Mouse (Mus musculus) gastrocnemius, adult 18-20 months (tissue): ENCODE results near the gene Arid3a. TPM values are rescaled to one million over a fixed set of nuclear protein-coding genes. Genes with fewer than 3 reads are reported as not detected.

ENCODE experiments used
- DNase-seq: peaks from one replicate; pipeline ENCODE4 v3.0.0; 2021; ENCODE audit warnings: low spot score
- total RNA-seq, 2 experiments: library from RNA; stranded (reverse); gene quantifications; 2 replicates each; pipeline ENCODE4 v1.2.3; 2021

Arid3a gene
- total RNA-seq, 2 experiments from 2014 or later, result 1.5 to 1.7 TPM

DNA sequence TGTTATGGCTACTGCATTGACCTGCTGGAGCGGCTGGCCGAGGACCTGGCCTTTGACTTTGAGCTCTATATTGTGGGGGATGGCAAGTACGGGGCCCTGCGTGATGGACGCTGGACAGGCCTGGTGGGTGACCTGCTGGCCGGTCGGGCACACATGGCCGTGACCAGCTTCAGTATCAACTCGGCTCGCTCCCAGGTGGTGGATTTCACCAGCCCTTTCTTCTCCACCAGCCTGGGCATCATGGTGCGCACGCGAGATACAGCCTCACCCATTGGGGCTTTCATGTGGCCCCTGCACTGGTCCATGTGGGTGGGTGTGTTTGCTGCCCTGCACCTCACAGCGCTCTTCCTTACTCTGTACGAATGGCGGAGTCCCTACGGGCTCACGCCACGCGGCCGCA is 47.2 kb downstream of the Arid3a start:
- DNase-seq, result no peak

DNA sequence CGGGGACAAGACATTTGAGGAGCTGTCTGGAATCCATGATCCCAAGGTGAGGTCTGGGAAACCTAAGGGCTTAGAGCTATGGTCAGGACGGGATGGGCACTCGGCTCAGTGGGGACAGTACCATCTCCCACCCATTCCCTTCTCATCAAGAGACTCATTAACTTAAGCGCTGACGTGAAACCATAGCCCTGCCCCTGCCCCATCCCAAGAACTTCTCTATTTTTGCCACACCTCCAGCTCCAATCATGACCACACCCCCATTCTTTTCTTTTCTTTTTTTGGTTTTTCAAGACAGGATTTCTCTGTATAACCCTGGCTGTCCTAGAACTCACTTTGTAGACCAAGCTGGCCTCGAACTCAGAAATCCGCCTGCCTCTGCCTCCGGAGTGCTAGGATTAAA is 47.8 kb downstream of the Arid3a start:
- DNase-seq, result no peak

DNA sequence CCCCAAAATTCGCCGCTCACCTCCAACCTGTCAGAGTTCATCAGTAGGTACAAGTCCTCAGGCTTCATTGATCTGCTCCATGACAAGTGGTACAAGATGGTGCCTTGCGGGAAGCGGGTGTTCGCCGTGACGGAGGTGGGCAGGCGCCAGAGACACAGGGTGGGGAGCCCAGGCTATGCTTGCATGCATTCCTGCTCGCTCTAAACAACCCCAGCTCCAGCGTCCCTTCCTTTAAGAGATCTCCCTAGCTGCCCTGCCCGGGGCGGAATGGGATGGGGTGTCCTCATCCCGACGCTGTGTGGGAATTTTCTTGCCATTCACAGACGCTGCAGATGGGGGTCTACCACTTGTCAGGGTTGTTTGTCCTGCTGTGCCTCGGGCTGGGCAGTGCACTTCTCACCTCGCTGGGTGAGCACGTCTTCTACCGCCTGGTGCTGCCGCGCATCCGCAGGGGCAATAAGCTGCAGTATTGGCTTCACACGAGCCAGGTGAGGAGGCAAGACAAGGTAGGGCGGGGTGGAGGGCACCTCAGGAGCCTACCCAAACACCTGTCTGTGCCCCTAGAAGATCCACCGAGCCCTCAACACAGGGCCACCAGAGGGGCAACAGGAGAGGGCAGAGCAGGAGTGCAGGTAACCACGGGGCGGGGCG is 49.4 kb downstream of the Arid3a start:
- no peak for DNase-seq

DNA sequence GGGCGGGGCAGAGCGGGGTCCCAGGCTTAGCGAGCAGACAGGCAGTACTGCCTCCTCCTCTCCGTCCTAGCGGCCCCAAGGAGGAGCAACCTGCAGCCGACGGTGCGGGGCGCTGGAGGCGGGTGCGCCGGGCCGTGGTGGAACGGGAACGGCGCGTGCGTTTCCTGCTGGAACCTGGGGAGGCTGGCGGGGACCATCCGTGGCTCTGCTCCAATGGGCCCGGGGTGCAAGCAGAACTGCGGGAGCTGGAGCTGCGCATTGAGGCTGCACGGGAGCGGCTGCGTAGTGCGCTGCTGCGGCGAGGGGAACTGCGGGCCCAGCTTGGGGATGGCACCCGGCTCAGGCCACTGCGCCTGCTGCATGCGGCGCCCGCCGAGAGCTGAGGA is 49.9 kb downstream of the Arid3a start:
- DNase-seq, result no peak

DNA sequence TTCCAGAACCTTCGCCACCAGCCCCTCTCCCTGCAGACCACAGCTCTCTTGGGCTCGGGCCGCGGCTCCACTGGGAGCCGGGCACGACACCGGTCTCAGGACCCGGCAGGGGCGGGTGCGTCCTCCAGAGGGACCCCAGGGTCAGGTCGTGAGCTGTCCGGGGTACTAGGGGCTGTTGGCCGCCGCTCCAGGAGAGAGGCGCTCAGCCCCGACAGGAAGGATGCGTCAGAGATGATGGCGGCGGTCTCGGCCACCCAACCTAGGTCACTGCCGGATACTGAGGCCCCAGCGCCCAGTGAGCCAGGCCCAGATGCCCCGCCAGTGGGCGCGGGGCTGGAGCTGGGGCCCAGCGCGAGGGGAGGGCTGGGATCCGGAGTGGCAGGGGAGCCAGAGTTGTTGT is 50.5 kb downstream of the Arid3a start:
- no peak for DNase-seq

DNA sequence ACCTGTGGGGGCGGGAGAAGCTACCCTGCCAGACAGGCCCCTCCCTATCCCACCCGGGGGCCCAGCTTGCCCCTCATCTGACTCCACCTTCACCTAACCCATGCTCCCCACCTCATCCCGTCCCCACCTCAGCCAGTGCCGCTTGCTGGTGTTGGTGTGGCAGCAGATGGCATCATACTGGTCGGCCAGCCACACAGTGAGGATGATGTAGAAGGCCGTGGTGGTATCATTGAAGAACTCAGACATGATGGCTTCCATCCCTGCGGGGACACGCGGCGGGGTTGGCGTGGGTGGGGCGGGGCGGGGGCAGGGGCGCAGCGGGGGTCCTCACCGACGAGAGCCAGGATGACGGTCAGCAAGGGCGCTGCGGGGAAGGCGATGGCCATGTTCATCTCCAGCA is 51.2 kb downstream of the Arid3a start:
- no peak for DNase-seq

DNA sequence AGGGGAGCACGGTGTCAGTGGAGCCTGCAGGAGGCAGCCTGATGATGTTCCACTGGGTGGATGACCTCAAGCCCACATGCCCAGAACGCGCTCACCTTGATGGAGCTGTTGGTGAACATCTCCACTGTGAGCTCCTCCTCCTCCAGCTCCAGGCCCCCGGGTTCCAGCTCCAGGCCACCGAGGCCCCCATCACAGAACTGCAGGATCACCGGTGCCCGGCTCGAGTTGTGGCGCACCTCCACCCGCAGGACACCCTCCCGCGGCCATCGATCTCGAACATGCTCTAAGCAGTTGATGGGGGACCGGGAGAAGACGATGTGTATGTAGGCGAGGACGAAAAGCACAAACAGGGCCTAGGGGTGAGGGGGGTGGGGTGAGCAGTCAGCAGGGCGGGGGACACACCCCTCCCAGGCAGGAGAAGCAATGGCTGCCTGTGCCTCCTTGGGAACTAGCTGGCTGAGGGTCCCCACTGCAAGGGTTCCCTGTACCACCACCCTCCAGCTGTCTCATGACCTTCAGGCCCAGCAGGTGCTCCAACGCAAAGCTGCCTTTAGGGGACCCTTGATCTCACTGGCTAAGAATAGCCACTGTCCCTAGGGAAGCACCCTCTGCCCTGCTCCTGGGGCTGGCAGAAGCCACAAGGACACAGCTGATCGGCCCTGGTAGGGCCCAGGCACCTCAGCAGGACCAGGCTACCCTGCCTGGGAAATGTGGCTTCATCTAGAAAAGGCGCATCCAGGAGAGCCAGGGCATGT is 52.7 kb downstream of the Arid3a start:
- DNase-seq, result peak; percentile 82

DNA sequence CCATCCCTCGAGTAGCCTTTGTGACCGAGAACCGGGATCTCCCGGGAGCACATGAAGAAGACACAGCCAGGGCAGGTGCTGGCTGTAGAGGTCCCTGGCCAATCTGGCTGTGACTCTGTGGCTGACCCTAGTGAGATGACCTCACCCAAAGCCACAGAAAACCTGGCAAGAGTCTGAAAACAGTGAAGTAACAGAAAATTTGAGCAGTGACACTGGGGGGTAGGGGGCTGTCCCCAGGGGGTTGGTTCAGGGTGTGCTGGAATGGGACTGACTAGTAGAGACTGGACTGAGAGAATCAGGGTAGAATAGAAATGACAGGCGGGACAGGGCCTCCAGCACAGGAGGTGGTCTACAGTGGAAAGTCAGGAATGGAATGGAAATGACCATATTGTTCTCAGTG is 56.4 kb downstream of the Arid3a start:
- no peak for DNase-seq

DNA sequence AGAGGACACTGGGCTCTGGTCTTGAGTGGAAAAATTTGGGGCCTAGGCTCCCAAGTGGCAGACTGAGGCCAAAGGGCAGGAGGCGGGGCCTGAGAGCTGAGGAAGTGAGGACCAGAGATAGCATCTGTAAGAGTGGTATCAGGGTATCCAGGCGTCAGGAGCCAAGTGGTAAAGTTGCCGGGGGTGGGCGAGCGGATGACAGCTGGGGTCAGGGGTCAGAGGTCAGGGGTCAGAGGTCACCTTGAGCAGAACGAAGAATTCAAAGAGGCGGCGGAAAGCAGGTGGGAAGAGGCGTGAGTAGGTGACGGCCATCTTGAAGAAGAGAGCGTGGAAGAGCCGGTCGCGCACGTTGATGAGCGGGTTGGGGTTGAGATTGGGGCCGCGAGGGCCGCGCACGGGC is 56.8 kb downstream of the Arid3a start:
- peak; percentile 73 for DNase-seq

DNA sequence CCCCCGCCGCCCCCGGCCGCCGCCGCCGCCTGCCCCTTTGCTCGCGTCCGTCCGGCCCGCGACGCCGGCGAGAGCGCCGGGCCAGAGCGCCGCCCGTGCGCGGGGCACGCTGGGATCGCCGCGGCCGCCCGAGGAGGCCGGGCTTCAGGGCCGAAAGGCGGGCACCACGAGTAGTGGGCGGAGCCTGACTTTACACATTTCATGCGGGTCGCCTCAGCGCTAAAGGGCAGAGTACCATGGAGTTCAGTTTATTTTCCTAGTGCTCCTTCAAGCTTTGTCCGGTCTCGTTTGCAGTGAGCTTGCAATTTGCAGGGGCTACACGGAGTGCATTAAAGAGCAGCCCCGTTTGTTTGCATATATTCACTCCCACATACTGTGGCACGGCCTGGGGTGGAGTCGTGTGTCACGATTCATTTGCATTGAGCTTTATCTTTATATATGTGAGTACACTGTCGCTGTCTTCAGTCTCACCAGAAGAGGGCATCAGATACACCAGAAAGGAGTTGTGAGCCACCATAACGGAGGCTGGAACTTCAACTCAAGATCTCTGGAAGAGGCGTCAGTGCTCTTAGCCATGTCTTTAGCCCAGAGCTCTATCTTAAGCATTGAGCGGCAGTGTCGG is 57.5 kb downstream of the Arid3a start, which contains the start of gene Tmem259:
TSS of gene Tmem259 (minus strand) at position 136 of the 622 bp plus-strand sequence.
- peak; percentile 85 for DNase-seq

DNA sequence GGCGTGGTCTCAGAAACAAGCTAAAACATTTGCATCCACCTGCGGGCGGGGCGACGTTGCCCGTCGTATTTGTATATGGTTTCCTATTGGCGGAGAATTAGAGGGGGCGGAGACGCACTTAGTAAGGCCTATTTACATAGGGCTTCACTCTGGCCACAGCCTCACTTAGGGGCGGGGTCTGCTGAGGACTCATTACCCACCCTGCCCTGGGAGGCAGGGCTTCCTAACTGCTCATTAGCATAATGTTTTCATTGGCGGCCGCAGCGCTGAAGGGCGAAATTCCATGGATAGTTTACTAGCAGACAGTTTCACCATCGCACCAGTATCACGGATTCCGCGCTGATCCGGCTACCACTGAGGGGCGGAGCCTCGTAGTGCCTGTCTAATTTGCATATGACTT is 58.0 kb downstream of the Arid3a start:
- DNase-seq, result peak; percentile 98

DNA sequence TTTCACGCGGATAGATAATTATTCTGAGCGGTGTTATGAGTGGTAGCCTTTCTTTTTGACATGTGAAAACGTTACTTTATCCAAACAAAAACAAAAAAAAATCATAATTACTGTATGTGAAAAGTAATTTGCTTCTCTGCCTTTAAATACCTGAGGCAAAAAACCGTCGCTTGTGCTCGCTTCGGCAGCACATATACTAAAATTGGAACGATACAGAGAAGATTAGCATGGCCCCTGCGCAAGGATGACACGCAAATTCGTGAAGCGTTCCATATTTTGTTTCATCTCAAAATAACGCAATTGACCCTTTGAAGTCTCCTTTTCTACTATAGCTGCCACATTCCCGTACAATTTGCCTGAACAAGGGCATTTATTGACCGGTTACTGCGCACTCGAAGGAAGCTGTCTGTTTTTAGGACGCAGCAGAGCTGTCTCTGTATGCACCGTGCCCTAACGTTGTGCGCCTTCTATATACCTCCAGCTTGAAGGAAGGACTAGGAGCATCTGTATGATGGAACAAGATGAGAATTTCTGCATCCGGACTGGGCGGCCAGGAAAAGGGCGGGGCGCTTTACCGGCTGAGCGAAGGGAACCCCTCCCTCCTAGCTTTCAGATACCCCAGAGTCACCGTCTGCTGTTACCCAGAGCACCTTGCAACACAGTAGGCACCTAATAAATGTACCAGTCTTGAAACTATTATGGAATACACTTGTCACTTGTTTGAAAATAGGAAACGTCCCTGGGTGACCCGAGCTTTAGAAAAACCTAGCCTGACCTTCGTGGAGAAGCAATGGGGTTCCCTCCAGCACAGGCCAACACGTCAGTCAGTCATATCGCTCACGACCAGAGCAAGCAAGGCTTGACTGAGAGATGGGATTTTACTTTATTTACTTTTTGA is 58.7 kb downstream of the Arid3a start:
- DNase-seq, result peak; percentile 62

DNA sequence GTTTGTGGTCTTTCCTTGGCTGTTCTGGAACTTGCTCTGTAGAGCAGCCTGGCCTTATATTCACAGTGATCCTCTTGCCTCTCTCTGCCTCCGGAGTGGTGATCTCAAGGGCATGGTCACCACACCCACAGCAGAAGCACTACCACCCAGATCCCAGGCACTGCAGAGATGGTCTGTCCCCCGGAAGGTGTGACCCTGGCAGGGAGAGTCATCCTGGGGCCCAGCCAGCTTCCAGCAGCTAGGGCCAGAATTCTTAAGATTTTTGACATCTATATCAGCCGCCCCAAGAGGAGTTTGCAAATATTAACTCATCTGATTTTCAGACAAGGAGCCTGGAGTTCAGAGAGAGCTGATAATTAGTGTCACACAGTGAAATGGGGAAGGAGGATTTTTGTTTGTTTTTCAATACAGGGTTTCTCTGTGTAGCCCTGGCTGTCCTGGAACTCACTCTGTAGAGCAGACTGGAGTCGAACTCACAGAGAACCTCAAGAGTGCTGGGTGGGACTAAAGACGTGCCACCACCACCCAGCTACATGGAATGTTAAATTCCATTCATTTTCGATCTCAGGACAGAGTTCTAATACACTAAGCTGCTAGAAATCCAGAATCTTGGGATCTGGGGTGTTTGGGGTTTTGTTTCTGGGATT is 59.5 kb downstream of the Arid3a start:
- peak; percentile 52 for DNase-seq

DNA sequence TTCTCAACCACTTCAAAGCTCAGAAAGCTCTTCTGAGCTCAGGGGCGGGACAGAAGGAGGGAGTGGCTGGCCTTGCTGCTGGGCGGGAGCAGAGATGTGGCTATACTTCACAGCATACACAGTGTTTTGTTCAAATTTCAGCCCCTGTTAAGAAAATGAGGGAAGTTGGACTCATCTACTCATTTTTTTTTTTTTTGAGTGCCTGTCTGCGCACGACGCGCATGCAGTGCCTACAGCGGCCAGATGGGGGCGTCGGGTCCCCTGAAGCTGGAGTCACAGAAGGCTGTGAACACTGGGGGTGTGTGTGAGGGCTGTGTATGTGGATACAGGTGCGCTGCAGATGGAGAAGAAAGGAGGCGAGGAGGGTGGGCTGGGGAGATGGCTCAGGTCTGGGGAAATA is 60.1 kb downstream of the Arid3a start:
- peak; percentile 86 for DNase-seq

DNA sequence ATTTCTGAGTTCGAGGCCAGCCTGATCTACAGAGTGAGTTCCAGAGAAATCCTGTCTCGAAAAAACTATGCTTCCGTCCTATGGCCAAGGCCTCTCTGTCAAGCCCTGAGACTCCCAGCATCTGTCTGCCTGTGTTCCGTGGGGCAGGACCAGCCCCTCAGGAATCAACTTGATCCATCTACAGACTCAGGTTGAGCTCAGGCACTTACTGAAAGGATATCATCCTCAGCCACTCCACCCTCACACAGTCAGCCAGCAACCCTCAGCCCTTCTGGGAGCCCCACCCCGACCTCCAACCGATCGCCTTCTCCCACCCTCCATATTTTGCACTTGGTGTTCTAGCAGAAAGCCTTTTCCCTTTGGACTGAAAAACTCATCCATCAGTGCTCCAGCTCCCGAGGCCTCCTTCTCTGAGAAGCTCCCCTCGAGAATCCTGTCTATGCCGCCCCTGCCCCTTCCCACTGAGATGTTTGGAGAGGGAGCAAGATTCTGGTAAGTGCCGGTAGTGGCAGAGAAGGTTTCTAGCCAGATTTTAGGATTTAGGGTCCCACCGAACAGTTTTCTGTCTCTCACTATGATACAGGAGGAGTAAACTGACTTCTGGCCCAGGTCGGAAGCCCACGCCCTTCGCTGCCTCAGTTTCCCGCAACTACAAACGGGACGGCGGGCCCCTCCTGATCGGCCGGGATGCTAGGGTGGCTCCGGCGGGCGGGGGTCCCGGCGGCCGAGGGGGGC is 61.1 kb downstream of the Arid3a start:
- DNase-seq, result no peak

DNA sequence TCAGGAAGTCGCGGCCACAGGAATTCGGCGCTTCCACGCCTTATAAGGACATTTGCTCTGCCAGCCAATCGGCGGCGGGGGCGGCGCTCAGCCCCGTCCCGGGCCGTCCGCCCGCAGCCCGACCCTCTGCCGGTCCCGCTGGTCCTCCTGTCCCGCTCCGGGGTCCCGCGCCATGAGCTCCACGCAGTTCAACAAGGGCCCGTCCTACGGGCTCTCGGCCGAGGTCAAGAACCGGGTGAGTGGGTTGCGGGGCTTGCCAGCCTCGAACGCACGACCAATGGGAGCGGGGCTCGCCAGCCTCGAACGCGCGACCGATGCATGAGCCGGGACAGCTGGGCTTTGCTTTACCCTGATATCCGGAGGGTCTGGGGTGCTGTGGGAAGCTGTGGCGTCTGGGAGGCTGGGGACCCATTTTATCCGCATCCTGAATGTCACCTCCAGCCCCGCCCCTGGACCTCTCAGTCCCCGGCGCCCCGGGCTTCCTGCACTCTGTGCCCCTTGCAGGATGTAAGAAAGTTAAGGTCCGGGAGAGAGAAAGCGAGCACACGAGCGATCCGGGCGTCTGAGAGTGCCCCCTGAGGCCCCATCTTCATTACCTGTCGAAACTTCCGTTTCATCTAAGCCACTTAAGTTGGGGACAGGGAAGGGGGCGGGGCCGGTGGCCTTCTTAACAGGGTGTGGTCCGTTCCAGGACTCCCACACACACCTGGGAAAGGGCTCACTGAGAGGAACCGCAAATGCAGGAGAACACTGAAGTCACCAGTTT is 61.8 kb downstream of the Arid3a start, which contains the start of gene Cnn2:
TSS of gene Cnn2 (plus strand) at position 79 of the 766 bp plus-strand sequence.
- no peak for DNase-seq

DNA sequence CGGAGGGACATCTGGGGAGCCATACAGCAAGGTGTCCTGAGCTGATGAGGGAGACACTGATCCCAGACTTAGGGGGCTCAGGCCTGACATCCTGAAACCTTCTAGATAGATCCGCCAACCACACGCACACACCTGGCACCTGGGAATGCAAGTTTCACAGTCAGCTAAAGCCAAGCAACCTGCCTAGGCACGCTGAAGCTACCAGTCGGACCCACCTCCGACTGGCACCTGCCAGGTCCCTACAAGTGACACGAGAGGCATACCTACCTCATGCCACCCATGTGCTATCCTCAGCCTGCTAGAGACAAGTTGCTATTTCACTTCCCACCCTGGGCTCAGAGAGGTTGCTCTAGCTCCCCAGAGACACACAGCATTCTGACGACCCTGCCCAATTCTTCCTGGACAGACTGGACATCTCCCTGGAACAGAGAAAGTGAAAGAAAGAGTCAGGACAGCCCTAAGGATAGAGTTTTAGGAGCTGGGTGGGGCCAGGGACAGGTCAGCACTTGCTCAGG is 62.5 kb downstream of the Arid3a start:
- DNase-seq, result no peak

DNA sequence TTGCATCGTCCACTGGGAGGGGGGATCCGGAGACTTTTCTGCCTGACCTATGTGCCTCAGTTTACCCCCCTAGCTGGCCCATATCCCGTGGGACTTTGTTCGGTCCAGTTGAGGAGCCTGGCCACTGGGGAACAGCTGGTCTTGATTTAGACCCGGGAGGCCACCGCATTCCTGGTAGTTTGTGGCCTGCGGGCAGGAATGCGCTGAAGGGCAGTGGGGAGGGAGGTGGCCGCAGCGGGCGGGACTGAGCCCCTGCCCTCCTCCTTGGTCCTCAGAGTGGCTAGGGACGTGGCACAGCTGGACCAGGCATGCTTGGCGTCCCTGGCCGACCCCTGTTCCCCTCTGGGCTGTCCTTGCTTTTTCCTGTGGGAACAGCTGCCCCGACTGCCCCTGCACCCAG is 63.0 kb downstream of the Arid3a start:
- no peak for DNase-seq

DNA sequence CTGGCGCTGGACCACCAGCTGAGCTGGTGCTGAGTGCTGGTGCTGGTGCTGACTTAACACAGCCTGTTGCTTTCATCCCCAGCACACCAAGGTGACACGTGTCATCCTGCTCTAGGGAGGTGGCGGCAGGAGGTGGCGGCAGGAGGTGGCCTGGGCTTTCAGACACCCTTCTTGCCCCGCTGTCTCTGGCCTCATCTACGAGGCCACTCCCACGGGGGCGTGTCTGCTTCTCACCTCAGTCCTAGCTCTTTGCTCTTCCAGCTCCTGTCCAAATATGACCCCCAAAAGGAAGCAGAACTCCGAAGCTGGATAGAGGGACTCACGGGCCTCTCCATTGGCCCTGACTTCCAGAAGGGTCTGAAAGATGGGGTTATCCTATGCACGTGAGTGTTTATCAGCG is 64.3 kb downstream of the Arid3a start:
- DNase-seq, result no peak
